Mouse (Mus musculus) myocyte (in vitro differentiated cells): ENCODE results near the gene Rab5b. TPM values are rescaled to one million over a fixed set of nuclear protein-coding genes. Genes with fewer than 3 reads are reported as not detected.

Experiments
- H3K27me3 ChIP-seq: one replicate; pipeline ENCODE4 v1.6.1; 2011; ENCODE audit not compliant: control insufficient read depth, insufficient read depth, insufficient read length
- H3K36me3 ChIP-seq: one replicate; pipeline ENCODE4 v1.6.1; 2011; ENCODE audit not compliant: control insufficient read depth, insufficient read depth
- H3K4me2 ChIP-seq: one replicate; pipeline ENCODE4 v1.6.1; 2011; ENCODE audit warnings: low read depth, control low read depth
- H3K4me3 ChIP-seq: one replicate; pipeline ENCODE4 v1.5.1; 2011; ENCODE audit warnings: mild to moderate bottlenecking, control low read depth, moderate library complexity
- H3K79me2 ChIP-seq: one replicate; pipeline ENCODE4 v1.6.1; 2011; ENCODE audit not compliant: control insufficient read depth, insufficient read depth
- H3ac ChIP-seq: one replicate; pipeline ENCODE4 v1.6.1; 2011; ENCODE audit not compliant: control insufficient read depth, insufficient read length
- CEBPB ChIP-seq: IDR thresholded peaks from 2 replicates; pipeline ENCODE4 v1.6.1; 2011; ENCODE audit warnings: mild to moderate bottlenecking, moderate library complexity; ENCODE audit not compliant: poor library complexity, insufficient read depth, severe bottlenecking
- E2F4 ChIP-seq: IDR thresholded peaks from one replicate; pipeline ENCODE4 v1.6.1; 2011; ENCODE audit warnings: mild to moderate bottlenecking, control low read depth, moderate library complexity; ENCODE audit not compliant: insufficient read depth
- MAX ChIP-seq: IDR thresholded peaks from one replicate; pipeline ENCODE4 v1.6.1; 2011; ENCODE audit warnings: low read depth, mild to moderate bottlenecking, control low read depth
- MYOD1 ChIP-seq, 3 experiments: IDR thresholded peaks; one replicate each; pipeline ENCODE4 v1.6.1; 2011; ENCODE audit warnings: control low read depth in 2 of 3, low read depth in 2 of 3, mild to moderate bottlenecking in 2 of 3, moderate library complexity in 1 of 3; ENCODE audit not compliant: insufficient read length in 2 of 3, control insufficient read depth in 1 of 3
- MYOG ChIP-seq, 3 experiments: IDR thresholded peaks; one replicate each; pipeline ENCODE4 v1.6.1; 2011; ENCODE audit warnings: control low read depth in 2 of 3, low read depth in 2 of 3, mild to moderate bottlenecking in 2 of 3; ENCODE audit not compliant: insufficient read length in 2 of 3, control insufficient read depth in 1 of 3, insufficient read depth in 1 of 3
- POLR2A ChIP-seq: IDR thresholded peaks from one replicate; pipeline ENCODE4 v1.6.1; 2011; ENCODE audit warnings: low read depth, mild to moderate bottlenecking, control low read depth, moderate library complexity; ENCODE audit not compliant: insufficient read length
- POLR2AphosphoS2 ChIP-seq: IDR thresholded peaks from one replicate; pipeline ENCODE4 v1.6.1; 2011; ENCODE audit warnings: low read depth, control low read depth; ENCODE audit not compliant: insufficient read length
- REST ChIP-seq: IDR thresholded peaks from one replicate; pipeline ENCODE4 v1.6.1; 2011; ENCODE audit warnings: mild to moderate bottlenecking, control low read depth, moderate library complexity; ENCODE audit not compliant: insufficient read depth, insufficient read length
- SRF ChIP-seq: IDR thresholded peaks from one replicate; pipeline ENCODE4 v1.6.1; 2011; ENCODE audit warnings: low read depth; ENCODE audit not compliant: control insufficient read depth, insufficient read length
- TCF12 ChIP-seq: IDR thresholded peaks from one replicate; pipeline ENCODE4 v1.6.1; 2011; ENCODE audit warnings: mild to moderate bottlenecking, control low read depth; ENCODE audit not compliant: poor library complexity, insufficient read depth, severe bottlenecking
- TCF3 ChIP-seq: IDR thresholded peaks from one replicate; pipeline ENCODE4 v1.6.1; 2011; ENCODE audit warnings: low read depth, control low read depth; ENCODE audit not compliant: insufficient read length
- USF1 ChIP-seq: IDR thresholded peaks from one replicate; pipeline ENCODE4 v1.6.1; 2011; ENCODE audit warnings: low read depth, mild to moderate bottlenecking, control low read depth, moderate library complexity
- polyA plus RNA-seq: library from polyadenylated mRNA; unstranded; fragments of >200 nt; fragmentation: generic; extraction: Trizol; gene quantifications from one replicate; pipeline ENCODE4 v1.2.1, GENCODE M21; 2012; ENCODE audit warnings: missing spikeins

Rab5b gene
- polyA plus RNA-seq, 1 experiment: 76.3 TPM

DNA sequence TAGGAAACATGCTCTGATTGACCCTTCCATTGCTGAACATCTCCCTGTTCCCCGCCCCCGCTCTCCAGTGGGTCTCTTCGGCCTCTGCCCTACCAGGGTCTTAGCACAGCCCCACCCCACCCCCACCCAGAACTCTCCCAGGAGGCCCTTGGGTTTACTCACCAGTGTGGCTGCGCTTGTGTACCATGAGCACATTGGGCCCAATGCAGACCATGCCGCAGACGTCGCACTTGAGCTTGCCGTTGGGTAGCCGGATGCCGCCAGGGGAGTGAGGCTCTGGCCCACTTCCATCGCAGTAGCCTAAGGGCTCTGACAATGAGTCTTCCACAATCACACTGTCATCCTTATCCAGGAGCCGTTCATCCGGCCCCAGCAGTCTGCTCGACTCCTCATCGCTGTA lies 55.2 kb downstream of the Rab5b start:
- H3K79me2 ChIP-seq: no peaks in the 10 kb centered on the region
- no peak overlapping the region for H3ac ChIP-seq
- H3K4me3 ChIP-seq: no peak overlapping the region
- no peaks in the 10 kb centered on the region for H3K36me3 ChIP-seq
- no peak overlapping the region for H3K4me2 ChIP-seq
- TF ChIP-seq E2F4 (no peak), REST (no peak), TCF3 (no peak), SRF (no peak), CEBPB (no peak), TCF12 (no peak), POLR2AphosphoS2 (no peak), MAX (no peak), MYOG (IDR thresholded peaks at IDR 0.05; ENCODE audit: control insufficient read depth in 1 of 3, insufficient read depth in 1 of 3, insufficient read length in 2 of 3, low read depth in 2 of 3) (no peak), USF1 (no peak), MYOD1 (IDR thresholded peaks at IDR 0.05; ENCODE audit: control insufficient read depth in 1 of 3, insufficient read length in 2 of 3, low read depth in 2 of 3) (no peak), POLR2A (no peak)
- H3K27me3 ChIP-seq: peaks cover 19% of the 10 kb centered on the region

DNA sequence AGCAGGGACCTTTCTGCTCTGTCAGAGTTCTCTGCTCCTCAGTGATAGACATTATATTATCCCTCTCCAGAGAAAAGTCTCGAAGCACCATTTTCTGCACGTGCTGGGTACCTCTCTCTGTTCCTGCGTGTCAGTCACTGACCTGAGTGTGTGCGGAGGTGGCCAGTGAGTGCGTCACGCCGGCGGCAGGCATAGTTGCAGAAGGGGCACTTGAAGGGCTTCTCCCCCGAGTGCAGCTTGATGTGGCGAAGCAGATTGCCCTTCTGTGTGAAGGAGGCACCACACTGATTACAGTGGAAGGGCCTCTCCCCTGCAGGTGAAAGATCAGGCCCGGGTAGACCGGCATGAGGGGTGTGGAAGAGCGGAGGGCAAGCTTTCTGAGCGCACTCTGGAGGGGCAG lies 56.1 kb downstream of the Rab5b start:
- no peak overlapping the region for H3K4me2 ChIP-seq
- H3K27me3 ChIP-seq: peaks cover 12% of the 10 kb centered on the region
- no peak overlapping the region for H3K4me3 ChIP-seq
- H3K36me3 ChIP-seq: no peaks in the 10 kb centered on the region
- H3ac ChIP-seq: no peak overlapping the region
- H3K79me2 ChIP-seq: no peaks in the 10 kb centered on the region
- TF ChIP-seq SRF: no peak
- TF ChIP-seq USF1: no peak
- no peak for TF ChIP-seq E2F4
- TF ChIP-seq MYOG (IDR thresholded peaks at IDR 0.05; ENCODE audit: control insufficient read depth in 1 of 3, insufficient read depth in 1 of 3, insufficient read length in 2 of 3, low read depth in 2 of 3): no peak
- no peak for TF ChIP-seq CEBPB
- no peak for TF ChIP-seq MAX
- TF ChIP-seq REST: no peak
- TF ChIP-seq TCF3: no peak
- no peak for TF ChIP-seq TCF12
- TF ChIP-seq POLR2A: no peak
- TF ChIP-seq POLR2AphosphoS2: no peak
- TF ChIP-seq MYOD1 (IDR thresholded peaks at IDR 0.05; ENCODE audit: control insufficient read depth in 1 of 3, insufficient read length in 2 of 3, low read depth in 2 of 3): no peak

DNA sequence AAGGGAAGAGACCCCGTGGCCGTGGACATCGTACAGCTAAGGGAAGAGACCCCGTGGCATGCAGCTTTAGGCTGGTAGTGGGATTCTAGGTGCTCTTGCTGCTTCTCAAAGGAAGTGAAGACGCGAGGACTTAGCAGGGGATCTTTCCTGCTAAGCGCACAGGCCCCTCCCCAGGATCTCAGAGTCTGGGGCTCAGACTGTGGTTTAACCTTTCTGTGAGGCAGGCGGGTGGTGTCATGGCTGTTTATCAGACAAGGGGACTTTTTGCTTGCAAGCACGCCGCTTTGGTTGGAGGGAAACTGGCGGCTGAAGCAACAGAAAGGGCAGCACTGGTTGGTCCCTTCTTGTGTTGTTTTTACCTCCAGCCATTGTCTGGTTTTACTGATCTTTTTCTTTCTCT lies 59.1 kb downstream of the Rab5b start:
- Histone ChIP-seq H3K4me2 (peak overlapping the region; percentile 18), H3K36me3 (no peaks in the 10 kb centered on the region)
- TF ChIP-seq CEBPB (no peak), MAX (no peak), REST (no peak), POLR2A (no peak), SRF (no peak), E2F4 (no peak), USF1 (no peak), POLR2AphosphoS2 (no peak), TCF12 (no peak), MYOG (IDR thresholded peaks at IDR 0.05; ENCODE audit: control insufficient read depth in 1 of 3, insufficient read depth in 1 of 3, insufficient read length in 2 of 3, low read depth in 2 of 3) (no peak), TCF3 (no peak)

DNA sequence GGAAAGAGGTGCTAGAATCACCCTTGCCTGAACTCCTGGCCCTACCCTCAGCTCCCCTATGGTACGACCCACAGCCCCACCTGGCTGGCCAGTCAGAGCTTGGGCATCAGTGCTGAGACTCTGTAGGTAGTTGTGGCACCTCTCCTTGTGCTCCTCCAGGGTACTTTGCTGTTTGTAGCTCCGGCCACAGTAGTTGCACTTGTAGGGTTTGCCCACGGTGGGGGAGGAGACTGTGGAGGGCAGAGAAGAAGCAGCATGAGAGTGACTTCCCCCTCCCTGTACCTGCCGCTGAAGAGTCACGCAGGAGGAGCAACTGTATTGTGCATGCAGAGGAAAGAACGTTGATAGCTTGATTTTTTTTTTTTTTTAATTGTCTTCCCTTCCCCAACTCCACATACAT lies 59.5 kb downstream of the Rab5b start:
- Histone ChIP-seq H3K4me2 (no peak overlapping the region), H3K36me3 (no peaks in the 10 kb centered on the region), H3K27me3 (peaks cover 30% of the 10 kb centered on the region), H3K4me3 (no peak overlapping the region), H3ac (no peak overlapping the region), H3K79me2 (no peaks in the 10 kb centered on the region)
- TF ChIP-seq POLR2A (no peak), TCF12 (no peak), REST (no peak), MAX (no peak), POLR2AphosphoS2 (no peak), TCF3 (no peak), MYOG (IDR thresholded peaks at IDR 0.05; ENCODE audit: control insufficient read depth in 1 of 3, insufficient read depth in 1 of 3, insufficient read length in 2 of 3, low read depth in 2 of 3) (no peak), USF1 (no peak), MYOD1 (IDR thresholded peaks at IDR 0.05; ENCODE audit: control insufficient read depth in 1 of 3, insufficient read length in 2 of 3, low read depth in 2 of 3) (no peak), SRF (no peak), CEBPB (no peak), E2F4 (no peak)

More for the DNA sequence above, 59.1 kb downstream of the Rab5b start:
- H3K4me3 ChIP-seq: no peak overlapping the region
- no peaks in the 10 kb centered on the region for H3K79me2 ChIP-seq
- peaks cover 25% of the 10 kb centered on the region for H3K27me3 ChIP-seq
- no peak overlapping the region for H3ac ChIP-seq
